Mouse (Mus musculus): Measurements from ENCODE around the gene Cdkl5.
"Not testable (repeated sequence)": the region's sequence is repeated elsewhere in the genome, so short reads cannot be mapped to it uniquely, and the experiment has no call there.

The Cdkl5 gene

GRCm38 (mm10) chrX:160919022-160919637 is 75.4 kb downstream of the Cdkl5 start:
- in situ Hi-C loops (cut with MboI): no loop called here

GRCm38 (mm10) chrX:160906952-160907351 is 87.6 kb downstream of the Cdkl5 start, which contains the start of gene Gja6:
TSS of gene Gja6 (minus strand) at chrX:160907052.
- in situ Hi-C loops (cut with MboI): no loop called here

GRCm38 (mm10) chrX:160906477-160906876 is 88.0 kb downstream of the Cdkl5 start:
- in situ Hi-C loops (cut with MboI): no loop called here

GRCm38 (mm10) chrX:160905913-160906312 is 88.6 kb downstream of the Cdkl5 start:
- in situ Hi-C loops (cut with MboI): no loop called here

GRCm38 (mm10) chrX:160905041-160905678 is 89.3 kb downstream of the Cdkl5 start:
- in situ Hi-C loops (cut with MboI): no loop called here

- in situ Hi-C loops (cut with MboI): no loop called here
These were observed 93.4 kb downstream of the Cdkl5 start for GRCm38 (mm10) chrX:160901118-160901517.

GRCm38 (mm10) chrX:160892077-160892476 is 102.4 kb downstream of the Cdkl5 start:
- in situ Hi-C loops (cut with MboI): no loop called here

- in situ Hi-C loops (cut with MboI): no loop called here
These were observed 108.2 kb downstream of the Cdkl5 start for GRCm38 (mm10) chrX:160886301-160886700.

GRCm38 (mm10) chrX:160866576-160866975 is 127.9 kb downstream of the Cdkl5 start:
- in situ Hi-C loops (cut with MboI): no loop called here

- in situ Hi-C loops (cut with MboI): no loop called here
These were observed 129.5 kb downstream of the Cdkl5 start for GRCm38 (mm10) chrX:160865022-160865421.

- in situ Hi-C loops (cut with MboI): no loop called here
These were observed 130.7 kb downstream of the Cdkl5 start for GRCm38 (mm10) chrX:160863689-160864383.

GRCm38 (mm10) chrX:160808226-160808625 is 186.3 kb downstream of the Cdkl5 start:
- in situ Hi-C loops (cut with MboI): no loop called here

GRCm38 (mm10) chrX:160804409-160805150 is 189.9 kb downstream of the Cdkl5 start:
- in situ Hi-C loops (cut with MboI): no loop called here

GRCm38 (mm10) chrX:160794920-160795319 is 199.6 kb downstream of the Cdkl5 start:
- in situ Hi-C loops (cut with MboI): no loop called here

GRCm38 (mm10) chrX:160782276-160782675 is 212.2 kb downstream of the Cdkl5 start:
- in situ Hi-C loops (cut with MboI): no loop called here

- in situ Hi-C loops (cut with MboI): no loop called here
These were observed 221.5 kb downstream of the Cdkl5 start for GRCm38 (mm10) chrX:160773033-160773432.

GRCm38 (mm10) chrX:160769622-160770021 is 224.9 kb downstream of the Cdkl5 start:
- in situ Hi-C loops (cut with MboI): not testable (repeated sequence)

- in situ Hi-C loops (cut with MboI): no loop called here
These were observed 226.8 kb downstream of the Cdkl5 start, which contains the start of gene Rs1 for GRCm38 (mm10) chrX:160767713-160768112. TSS of gene Rs1 (plus strand) at chrX:160768013.

- in situ Hi-C loops (cut with MboI): no loop called here
These were observed 228.3 kb downstream of the Cdkl5 start for GRCm38 (mm10) chrX:160766233-160766616.

GRCm38 (mm10) chrX:160765389-160766232 is 228.9 kb downstream of the Cdkl5 start:
- in situ Hi-C loops (cut with MboI): no loop called here

GRCm38 (mm10) chrX:160750808-160751207 is 243.7 kb downstream of the Cdkl5 start:
- in situ Hi-C loops (cut with MboI): no loop called here
